Mouse (Mus musculus): ENCODE data around the gene Kpna6. TPM values are rescaled to one million over a fixed set of nuclear protein-coding genes. Genes with fewer than 3 reads are reported as not detected.
A peak's percentile ranks its signal among the peaks of the same experiment; 100 is the strongest.

Kpna6 gene
- polyA plus RNA-seq (2015; fragmentation: Nextera tagmentation; extraction: Ambion mirVana) = 5.7 and 6.8 TPM in 2 replicates

DNA sequence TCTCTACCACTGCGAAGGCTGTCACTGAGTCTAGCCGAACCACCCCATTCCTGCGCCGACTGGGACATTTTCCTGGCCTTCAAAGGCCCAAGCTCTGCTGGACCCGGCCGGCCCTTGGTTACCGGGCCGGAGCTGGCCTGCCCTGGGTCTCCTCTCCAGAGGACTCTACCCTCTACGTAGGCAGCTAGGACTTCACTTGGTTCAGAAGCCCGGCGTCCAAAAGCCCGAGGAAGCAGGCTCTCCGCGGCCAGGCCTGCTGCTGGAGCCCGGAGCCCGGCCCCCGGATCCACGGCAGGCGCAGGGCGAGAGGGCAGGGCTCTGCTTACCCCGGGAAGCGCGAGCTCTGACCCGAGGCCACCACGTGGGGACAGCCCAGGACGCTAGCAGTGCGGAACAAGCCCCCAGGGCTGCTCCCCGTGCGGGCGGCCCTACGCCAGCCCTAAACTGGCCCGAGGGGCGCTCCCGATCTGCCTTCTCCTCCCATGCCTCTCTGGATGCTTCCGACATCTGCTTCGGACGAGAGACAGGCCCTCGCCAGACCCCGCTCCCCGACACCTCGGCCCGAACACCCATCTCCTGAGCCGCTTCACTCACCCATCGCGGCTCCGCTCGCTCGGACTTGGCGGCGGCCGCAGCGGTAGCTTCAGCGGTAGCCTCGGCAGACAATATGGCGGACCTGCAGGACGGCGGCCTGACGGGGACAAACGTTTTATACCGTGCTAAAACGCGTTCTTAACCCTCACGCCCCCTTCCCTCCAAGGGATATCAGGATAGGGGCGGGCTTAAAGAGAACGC is at the start of gene Kpna6:
TSS of gene Kpna6 (minus strand) at position 685 of the 795 bp plus-strand sequence.
- Histone ChIP-seq H3K9me3 (ENCODE audit: control insufficient read depth, low read length) (no peaks in the 10 kb centered on the region), H3K27ac (replicated peaks) (peak within 1 kb of the TSS; percentile 97), H3K9ac (ENCODE audit: low read length) (peak within 1 kb of the TSS; percentile 97), H3K27me3 (ENCODE audit: control insufficient read depth, insufficient read depth, low read length) (no peaks in the 10 kb centered on the region), H3K36me3 (ENCODE audit: control insufficient read depth, insufficient read depth, low read length) (peaks cover 3% of the 10 kb centered on the region; the same call in 1 of the 2 replicates), H3K4me2 (replicated peaks; ENCODE audit: low read depth) (peak within 1 kb of the TSS; percentile 82), H3K4me3 (ENCODE audit: low read depth, low read length) (peak within 1 kb of the TSS; percentile 97), H3K4me1 (replicated peaks; ENCODE audit: control insufficient read depth, insufficient read depth) (peaks cover 3% of the 10 kb centered on the region)
- peak; percentile 93 for ATAC-seq (ENCODE audit: low FRiP score, low TSS enrichment)
- peak; percentile 37 for TF ChIP-seq CTCF (IDR thresholded peaks at IDR 0.05; ENCODE audit: low read depth)
- no peak for TF ChIP-seq EP300 (optimal IDR thresholded peaks at IDR 0.05)
- WGBS = under 1% methylated on average over 65 of the region's 65 CpGs
- peak; percentile 90 for DNase-seq (ENCODE audit: low spot score)

GRCm38 (mm10) chr4:129716310-129716709 is 43.7 kb upstream of the Kpna6 start:
- 84% methylated on average over 9 of the region's 9 CpGs for WGBS
- peaks cover 19% of the 10 kb centered on the region for H3K36me3 ChIP-seq (ENCODE audit: control insufficient read depth, insufficient read depth, low read length)

GRCm38 (mm10) chr4:129709486-129710129 is 37.0 kb upstream of the Kpna6 start:
- Histone ChIP-seq H3K9ac (ENCODE audit: low read length) (no peak overlapping the region), H3K4me3 (ENCODE audit: low read depth, low read length) (no peak overlapping the region), H3K36me3 (ENCODE audit: control insufficient read depth, insufficient read depth, low read length) (peaks cover 20% of the 10 kb centered on the region; the same call in 1 of the 2 replicates), H3K27ac (replicated peaks) (no peak overlapping the region), H3K27me3 (ENCODE audit: control insufficient read depth, insufficient read depth, low read length) (no peaks in the 10 kb centered on the region), H3K9me3 (ENCODE audit: control insufficient read depth, low read length) (no peaks in the 10 kb centered on the region), H3K4me1 (replicated peaks; ENCODE audit: control insufficient read depth, insufficient read depth) (no peaks in the 10 kb centered on the region), H3K4me2 (replicated peaks; ENCODE audit: low read depth) (no peak overlapping the region)
- 77% methylated on average over 8 of the region's 8 CpGs for WGBS
- ATAC-seq (ENCODE audit: low FRiP score, low TSS enrichment) (no peak), DNase-seq (ENCODE audit: low spot score) (no peak)
- TF ChIP-seq EP300 (optimal IDR thresholded peaks at IDR 0.05) (no peak), CTCF (IDR thresholded peaks at IDR 0.05; ENCODE audit: low read depth) (no peak)

More at GRCm38 (mm10) chr4:129716310-129716709, 43.7 kb upstream of the Kpna6 start:
- no peak overlapping the region for H3K27ac ChIP-seq (replicated peaks)
- no peak overlapping the region for H3K4me3 ChIP-seq (ENCODE audit: low read depth, low read length)
- H3K4me1 ChIP-seq (replicated peaks; ENCODE audit: control insufficient read depth, insufficient read depth) = no peaks in the 10 kb centered on the region
- no peak for ATAC-seq (ENCODE audit: low FRiP score, low TSS enrichment)
- TF ChIP-seq CTCF (IDR thresholded peaks at IDR 0.05; ENCODE audit: low read depth) = no peak
- no peak for TF ChIP-seq EP300 (optimal IDR thresholded peaks at IDR 0.05)
- H3K4me2 ChIP-seq (replicated peaks; ENCODE audit: low read depth) = no peak overlapping the region
- H3K9me3 ChIP-seq (ENCODE audit: control insufficient read depth, low read length) = no peaks in the 10 kb centered on the region
- no peaks in the 10 kb centered on the region for H3K27me3 ChIP-seq (ENCODE audit: control insufficient read depth, insufficient read depth, low read length)
- H3K9ac ChIP-seq (ENCODE audit: low read length) = no peak overlapping the region
- DNase-seq (ENCODE audit: low spot score) = no peak

DNA sequence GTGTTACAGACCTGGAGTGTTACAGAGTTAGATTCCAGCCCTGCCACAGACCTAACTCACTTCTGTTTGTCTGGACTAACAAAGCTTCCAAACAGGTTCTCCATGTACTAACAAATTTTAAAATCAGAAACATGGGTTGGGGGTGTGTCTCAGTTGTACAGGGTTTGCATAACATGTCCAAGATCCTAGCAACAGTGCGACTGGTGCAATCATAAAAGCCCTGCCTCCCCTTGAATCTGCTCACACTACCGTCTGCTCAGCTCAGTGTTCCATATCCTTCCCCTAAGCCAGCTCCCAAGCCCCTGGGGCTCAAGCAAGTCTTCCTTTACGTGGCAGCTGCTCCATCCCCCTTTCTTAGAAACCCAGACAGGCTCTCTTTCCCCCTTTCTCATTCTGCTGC is 34.2 kb upstream of the Kpna6 start:
- Histone ChIP-seq H3K27ac (replicated peaks) (no peak overlapping the region), H3K4me2 (replicated peaks; ENCODE audit: low read depth) (no peak overlapping the region), H3K27me3 (ENCODE audit: control insufficient read depth, insufficient read depth, low read length) (no peaks in the 10 kb centered on the region), H3K4me1 (replicated peaks; ENCODE audit: control insufficient read depth, insufficient read depth) (no peaks in the 10 kb centered on the region), H3K9me3 (ENCODE audit: control insufficient read depth, low read length) (no peaks in the 10 kb centered on the region), H3K9ac (ENCODE audit: low read length) (no peak overlapping the region), H3K36me3 (ENCODE audit: control insufficient read depth, insufficient read depth, low read length) (peaks cover 19% of the 10 kb centered on the region; the same call in 1 of the 2 replicates), H3K4me3 (ENCODE audit: low read depth, low read length) (no peak overlapping the region)
- 57% methylated on average over 3 of the region's 3 CpGs for WGBS
- DNase-seq (ENCODE audit: low spot score) (no peak), ATAC-seq (ENCODE audit: low FRiP score, low TSS enrichment) (no peak)
- no peak for TF ChIP-seq EP300 (optimal IDR thresholded peaks at IDR 0.05)
- TF ChIP-seq CTCF (IDR thresholded peaks at IDR 0.05; ENCODE audit: low read depth) = no peak

DNA sequence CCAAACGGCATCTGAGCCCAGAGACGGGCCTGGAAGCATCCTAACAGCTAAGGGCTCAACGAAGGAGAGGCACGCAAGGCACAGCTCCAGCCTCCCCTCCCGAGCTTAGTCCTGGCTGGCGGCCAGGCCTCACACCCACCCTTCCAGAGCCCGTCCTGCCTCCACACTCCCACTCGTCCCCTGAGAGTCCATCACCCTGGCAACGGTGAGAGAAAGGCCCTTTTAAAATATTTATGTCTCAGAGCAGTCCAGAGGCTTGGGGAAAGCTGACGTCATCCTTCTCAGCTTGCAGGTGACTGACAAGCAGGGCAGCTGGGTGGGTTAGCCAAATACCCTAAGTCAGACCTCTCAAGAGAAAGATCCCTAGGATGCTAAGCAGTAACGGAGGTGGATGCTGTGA is 29.9 kb upstream of the Kpna6 start:
- 18% methylated on average over 11 of the region's 11 CpGs for WGBS
- H3K4me1 ChIP-seq (replicated peaks; ENCODE audit: control insufficient read depth, insufficient read depth) = no peaks in the 10 kb centered on the region
- no peak for TF ChIP-seq EP300 (optimal IDR thresholded peaks at IDR 0.05)
- TF ChIP-seq CTCF (IDR thresholded peaks at IDR 0.05; ENCODE audit: low read depth) = no peak
- no peak overlapping the region for H3K9ac ChIP-seq (ENCODE audit: low read length)
- H3K27ac ChIP-seq (replicated peaks) = peak overlapping the region; percentile 63
- peak overlapping the region; percentile 8; the same call in 1 of the 2 replicates for H3K4me2 ChIP-seq (replicated peaks; ENCODE audit: low read depth)
- 0 out of 2 replicates have a peak, but pooled peaks cover 3% of the 10 kb centered on the region for H3K36me3 ChIP-seq (ENCODE audit: control insufficient read depth, insufficient read depth, low read length)
- DNase-seq (ENCODE audit: low spot score) (peak; percentile 56), ATAC-seq (ENCODE audit: low FRiP score, low TSS enrichment) (peak; percentile 77)
- H3K4me3 ChIP-seq (ENCODE audit: low read depth, low read length) = no peak overlapping the region
- H3K27me3 ChIP-seq (ENCODE audit: control insufficient read depth, insufficient read depth, low read length) = no peaks in the 10 kb centered on the region
- no peaks in the 10 kb centered on the region for H3K9me3 ChIP-seq (ENCODE audit: control insufficient read depth, low read length)
